Mouse (Mus musculus) hindbrain, embryonic 14.5 days (tissue): ENCODE results near the gene Grasp. TPM values are rescaled to one million over a fixed set of nuclear protein-coding genes. Genes with fewer than 3 reads are reported as not detected.
A peak's percentile ranks its signal among the peaks of the same experiment; 100 is the strongest.

Experiments used
- ATAC-seq: fragments of 200-750 bp; cut with Nextera tagmentation; 2 replicates; pipeline ENCODE4 v1.8.0; 2017; ENCODE audit warnings: moderate number of reproducible peaks, mild to moderate bottlenecking, moderate TSS enrichment, moderate library complexity; ENCODE audit not compliant: low FRiP score
- DNase-seq: peaks from one replicate; pipeline ENCODE4 v3.0.0-alpha.2; 2015; ENCODE audit warnings: low spot score
- H3K27ac ChIP-seq: fragments of 300-500 bp; sonication (generic); 2 replicates; pipeline ENCODE4 v1.5.1; 2014; ENCODE audit warnings: mild to moderate bottlenecking, moderate library complexity
- H3K27me3 ChIP-seq: fragments of 300-500 bp; sonication (generic); 2 replicates; pipeline ENCODE4 v1.6.1; 2014; ENCODE audit warnings: mild to moderate bottlenecking, low read length, mixed read lengths; ENCODE audit not compliant: control insufficient read depth, insufficient read depth
- H3K36me3 ChIP-seq: fragments of 300-500 bp; sonication (generic); replicated peaks from 2 replicates; pipeline ENCODE4 v1.6.1; 2014; ENCODE audit not compliant: control insufficient read depth, insufficient read depth
- H3K4me1 ChIP-seq: fragments of 300-500 bp; sonication (generic); replicated peaks from 2 replicates; pipeline ENCODE4 v1.6.1; 2014; ENCODE audit warnings: antibody characterized with exemption, low read length, mixed read lengths; ENCODE audit not compliant: control insufficient read depth, insufficient read depth
- H3K4me2 ChIP-seq: fragments of 300-500 bp; sonication (generic); replicated peaks from 2 replicates; pipeline ENCODE4 v1.6.1; 2014; ENCODE audit warnings: mild to moderate bottlenecking, moderate library complexity
- H3K4me3 ChIP-seq: fragments of 300-500 bp; sonication (generic); replicated peaks from 2 replicates; pipeline ENCODE4 v1.5.1; 2014; ENCODE audit warnings: mild to moderate bottlenecking, low read length
- H3K9ac ChIP-seq: fragments of 300-500 bp; sonication (generic); 2 replicates; pipeline ENCODE4 v1.6.1; 2014
- H3K9me3 ChIP-seq: fragments of 300-500 bp; sonication (generic); 2 replicates; pipeline ENCODE4 v1.6.1; 2016; ENCODE audit warnings: low read length; ENCODE audit not compliant: control insufficient read depth
- WGBS: fragments of 180-500 bp; shearing (Covaris S2); extraction: QIAGEN DNeasy Blood & Tissue Kit; methylation state at CpG from one replicate; pipeline ENCODE4 v1.1.7; 2014; 5-methylcytosine and 5-hydroxymethylcytosine counted together
- polyA plus RNA-seq: library from polyadenylated mRNA; unstranded; fragments of >200 nt; fragmentation: Nextera tagmentation; extraction: Ambion mirVana; gene quantifications from 2 replicates; pipeline ENCODE4 v1.2.1, GENCODE M21; 2014

Grasp gene
- polyA plus RNA-seq, 1 experiment from 2014 or later: 1.6 TPM

DNA sequence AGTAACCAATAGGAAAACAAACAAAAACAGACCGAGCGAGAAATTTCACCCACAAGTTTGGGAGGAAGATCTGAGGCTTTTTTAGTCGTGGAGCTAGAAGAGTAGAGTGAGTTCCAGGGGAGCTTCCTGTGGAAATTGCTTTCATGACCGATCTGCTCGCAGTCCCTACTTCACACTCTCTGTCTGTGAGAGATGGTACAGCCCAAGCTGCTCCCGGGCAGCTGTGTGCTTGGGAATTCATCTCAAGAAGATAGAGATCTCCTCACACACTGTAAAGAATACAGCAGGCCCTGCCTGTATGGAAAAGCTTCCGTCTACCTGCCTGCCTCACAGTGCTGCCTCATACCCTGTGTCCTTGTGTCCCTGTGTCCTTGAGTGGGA is 31.7 kb upstream of the Grasp start:
- H3K4me1 ChIP-seq: peaks cover 11% of the 10 kb centered on the region; the same call in 1 of the 2 replicates
- H3K9ac ChIP-seq: no peak overlapping the region
- peaks cover 36% of the 10 kb centered on the region for H3K36me3 ChIP-seq
- no peaks in the 10 kb centered on the region for H3K9me3 ChIP-seq
- WGBS: 49% methylated on average over 7 of the region's 7 CpGs
- DNase-seq (no peak), ATAC-seq (no peak)
- no peaks in the 10 kb centered on the region for H3K27me3 ChIP-seq
- no peak overlapping the region for H3K27ac ChIP-seq
- H3K4me3 ChIP-seq: no peak overlapping the region
- no peak overlapping the region for H3K4me2 ChIP-seq

- H3K9ac ChIP-seq: no peak overlapping the region
- H3K4me2 ChIP-seq: no peak overlapping the region
- H3K27ac ChIP-seq: no peak overlapping the region
- H3K27me3 ChIP-seq: no peaks in the 10 kb centered on the region
- H3K4me1 ChIP-seq: peaks cover 11% of the 10 kb centered on the region; the same call in 1 of the 2 replicates
- ATAC-seq: no peak
- no peak for DNase-seq
- H3K36me3 ChIP-seq: peaks cover 39% of the 10 kb centered on the region
- no peak overlapping the region for H3K4me3 ChIP-seq
- WGBS: 85% methylated on average over 7 of the region's 7 CpGs
- no peaks in the 10 kb centered on the region for H3K9me3 ChIP-seq
Observed at GRCm38 (mm10) chr15:101192651-101193050, 31.3 kb upstream of the Grasp start.

- DNase-seq: no peak
- H3K27me3 ChIP-seq: no peaks in the 10 kb centered on the region
- no peak overlapping the region for H3K9ac ChIP-seq
- peaks cover 11% of the 10 kb centered on the region; the same call in 1 of the 2 replicates for H3K4me1 ChIP-seq
- H3K9me3 ChIP-seq: no peaks in the 10 kb centered on the region
- H3K27ac ChIP-seq: no peak overlapping the region
- no peak overlapping the region for H3K4me2 ChIP-seq
- H3K4me3 ChIP-seq: no peak overlapping the region
- H3K36me3 ChIP-seq: peaks cover 48% of the 10 kb centered on the region
- WGBS: 97% methylated on average over 6 of the region's 6 CpGs
- no peak for ATAC-seq
Observed at GRCm38 (mm10) chr15:101193971-101194370, 30.0 kb upstream of the Grasp start.

GRCm38 (mm10) chr15:101194951-101195823 is 28.8 kb upstream of the Grasp start:
- no peak for ATAC-seq
- H3K4me2 ChIP-seq: no peak overlapping the region
- no peak overlapping the region for H3K27ac ChIP-seq
- no peak for DNase-seq
- 92% methylated on average over 16 of the region's 16 CpGs for WGBS
- no peaks in the 10 kb centered on the region for H3K9me3 ChIP-seq
- peaks cover 57% of the 10 kb centered on the region for H3K36me3 ChIP-seq
- H3K27me3 ChIP-seq: no peaks in the 10 kb centered on the region
- peaks cover 11% of the 10 kb centered on the region; the same call in 1 of the 2 replicates for H3K4me1 ChIP-seq
- no peak overlapping the region for H3K4me3 ChIP-seq
- H3K9ac ChIP-seq: no peak overlapping the region

DNA sequence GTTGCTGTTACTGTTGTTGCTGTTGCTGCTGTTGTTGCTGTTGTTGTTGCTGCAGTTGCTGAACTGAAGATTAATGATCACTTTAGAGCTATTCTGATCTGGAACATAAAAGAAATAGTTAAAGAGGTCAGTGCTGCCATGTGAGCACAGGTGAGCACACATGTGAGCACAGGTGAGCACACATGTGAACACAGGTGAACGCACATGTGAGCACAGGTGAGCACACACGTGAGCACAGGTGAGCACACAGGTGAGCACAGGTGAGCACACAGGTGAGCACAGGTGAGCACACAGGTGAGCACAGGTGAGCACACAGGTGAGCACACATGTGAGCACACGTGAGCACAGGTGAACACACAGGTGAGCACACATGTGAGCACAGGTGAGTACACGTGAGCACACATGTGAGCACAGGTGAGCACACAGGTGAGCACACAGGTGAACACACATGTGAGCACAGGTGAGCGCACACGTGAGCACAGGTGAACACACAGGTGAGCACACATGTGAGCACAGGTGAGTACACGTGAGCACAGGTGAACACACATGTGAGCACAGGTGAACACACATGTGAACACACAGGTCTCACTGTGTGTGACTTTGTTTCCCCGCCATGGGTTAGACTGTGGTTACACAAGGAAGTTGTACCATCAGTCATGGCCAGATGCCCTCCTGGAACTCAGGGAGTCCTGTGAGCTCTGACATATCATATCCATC is 27.8 kb upstream of the Grasp start:
- H3K4me1 ChIP-seq: peaks cover 9% of the 10 kb centered on the region; the same call in 1 of the 2 replicates
- no peaks in the 10 kb centered on the region for H3K9me3 ChIP-seq
- peaks cover 67% of the 10 kb centered on the region for H3K36me3 ChIP-seq
- WGBS: 95% methylated on average over 8 of the region's 8 CpGs
- no peak overlapping the region for H3K4me2 ChIP-seq
- DNase-seq (peak; percentile 39), ATAC-seq (no peak)
- no peak overlapping the region for H3K9ac ChIP-seq
- H3K27me3 ChIP-seq: no peaks in the 10 kb centered on the region
- no peak overlapping the region for H3K4me3 ChIP-seq
- no peak overlapping the region for H3K27ac ChIP-seq

- Histone ChIP-seq H3K36me3 (peaks cover 74% of the 10 kb centered on the region), H3K9ac (no peak overlapping the region), H3K9me3 (no peaks in the 10 kb centered on the region), H3K27ac (no peak overlapping the region), H3K27me3 (no peaks in the 10 kb centered on the region), H3K4me1 (0 out of 2 replicates have a peak, but pooled peaks cover 2% of the 10 kb centered on the region), H3K4me3 (no peak overlapping the region), H3K4me2 (no peak overlapping the region)
- no peak for ATAC-seq
- no peak for DNase-seq
Observed at GRCm38 (mm10) chr15:101196961-101197360, 27.0 kb upstream of the Grasp start.

- Histone ChIP-seq H3K4me2 (no peak overlapping the region), H3K4me1 (no peaks in the 10 kb centered on the region), H3K27ac (no peak overlapping the region), H3K9ac (no peak overlapping the region), H3K36me3 (peaks cover 81% of the 10 kb centered on the region), H3K4me3 (no peak overlapping the region), H3K9me3 (no peaks in the 10 kb centered on the region), H3K27me3 (no peaks in the 10 kb centered on the region)
- ATAC-seq (no peak), DNase-seq (no peak)
- WGBS: 91% methylated on average over 15 of the region's 15 CpGs
Observed at GRCm38 (mm10) chr15:101197497-101198179, 26.4 kb upstream of the Grasp start.

DNA sequence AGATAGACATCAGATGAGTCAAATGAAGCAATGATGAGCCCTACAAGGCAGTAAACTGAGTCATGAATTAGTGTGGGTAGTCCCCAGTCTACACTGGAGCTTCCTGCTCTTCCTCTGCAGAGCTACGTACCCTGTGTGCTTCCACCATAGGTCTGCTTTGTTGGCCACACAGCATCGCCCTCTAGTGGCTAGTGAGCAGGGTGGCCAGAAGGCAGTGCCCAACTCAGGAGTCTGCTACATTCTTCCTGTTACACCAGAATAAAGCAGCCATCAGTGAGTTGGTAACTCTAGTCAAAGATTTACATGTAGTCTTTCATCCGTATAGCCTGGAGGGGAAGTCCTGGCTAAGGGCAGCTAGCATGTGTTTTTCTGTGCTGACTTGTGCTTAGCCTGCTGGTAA is 25.8 kb upstream of the Grasp start:
- Histone ChIP-seq H3K4me1 (no peaks in the 10 kb centered on the region), H3K27ac (no peak overlapping the region), H3K9ac (no peak overlapping the region), H3K9me3 (no peaks in the 10 kb centered on the region), H3K4me3 (no peak overlapping the region), H3K27me3 (no peaks in the 10 kb centered on the region), H3K36me3 (peaks cover 87% of the 10 kb centered on the region), H3K4me2 (no peak overlapping the region)
- ATAC-seq: peak; percentile 69; the same call in 1 of the 2 replicates
- peak; percentile 70 for DNase-seq
- 23% methylated on average over 3 of the region's 3 CpGs for WGBS

- no peak for ATAC-seq
- no peak for DNase-seq
- Histone ChIP-seq H3K36me3 (peaks cover 91% of the 10 kb centered on the region), H3K9ac (no peak overlapping the region), H3K27ac (no peak overlapping the region), H3K27me3 (no peaks in the 10 kb centered on the region), H3K4me2 (no peak overlapping the region), H3K4me3 (no peak overlapping the region), H3K9me3 (no peaks in the 10 kb centered on the region), H3K4me1 (no peaks in the 10 kb centered on the region)
- WGBS: 85% methylated on average over 14 of the region's 14 CpGs
Observed at GRCm38 (mm10) chr15:101198850-101199249, 25.1 kb upstream of the Grasp start.
